Mouse (Mus musculus): ENCODE results near the gene Pkn1. TPM values are rescaled to one million over a fixed set of nuclear protein-coding genes. Genes with fewer than 3 reads are reported as not detected.
A peak's percentile ranks its signal among the peaks of the same experiment; 100 is the strongest.

Pkn1 gene
- polyA plus RNA-seq, 1 experiment, result 13.3 TPM

DNA sequence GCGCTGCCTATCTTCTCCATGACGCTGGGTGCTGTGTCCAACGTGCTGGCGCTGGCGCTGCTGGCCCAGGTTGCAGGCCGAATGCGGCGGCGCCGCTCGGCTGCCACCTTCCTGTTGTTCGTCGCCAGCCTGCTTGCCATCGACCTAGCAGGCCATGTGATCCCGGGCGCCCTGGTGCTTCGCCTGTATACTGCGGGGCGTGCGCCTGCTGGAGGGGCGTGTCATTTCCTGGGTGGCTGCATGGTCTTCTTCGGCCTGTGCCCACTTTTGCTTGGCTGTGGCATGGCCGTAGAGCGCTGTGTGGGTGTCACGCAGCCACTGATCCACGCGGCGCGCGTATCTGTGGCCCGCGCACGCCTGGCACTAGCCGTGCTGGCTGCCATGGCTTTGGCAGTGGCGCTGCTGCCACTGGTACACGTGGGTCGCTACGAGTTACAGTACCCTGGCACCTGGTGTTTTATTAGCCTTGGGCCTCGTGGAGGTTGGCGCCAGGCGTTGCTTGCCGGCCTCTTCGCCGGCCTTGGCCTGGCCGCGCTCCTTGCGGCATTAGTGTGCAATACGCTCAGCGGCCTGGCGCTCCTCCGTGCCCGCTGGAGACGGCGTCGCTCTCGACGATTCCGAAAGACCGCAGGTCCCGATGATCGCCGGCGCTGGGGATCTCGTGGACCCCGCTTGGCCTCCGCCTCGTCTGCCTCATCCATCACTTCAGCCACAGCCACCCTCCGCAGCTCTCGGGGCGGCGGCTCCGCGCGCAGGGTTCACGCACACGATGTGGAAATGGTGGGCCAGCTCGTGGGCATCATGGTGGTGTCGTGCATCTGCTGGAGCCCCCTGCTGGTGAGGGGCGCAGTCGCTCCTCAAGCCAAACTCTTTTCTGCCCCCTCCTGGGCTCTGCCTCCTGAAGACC lies 30.7 kb downstream of the Pkn1 start:
- TF ChIP-seq CTCF (IDR thresholded peaks at IDR 0.05; ENCODE audit: control insufficient read depth, insufficient read depth, insufficient replicate concordance, low read depth, low read length) (peak; percentile 56; the same call in 1 of the 2 replicates), POLR2A (IDR thresholded peaks at IDR 0.05; ENCODE audit: control insufficient read depth, low read depth, low read length) (no peak)
- Histone ChIP-seq H3K27me3 (ENCODE audit: control insufficient read depth, insufficient read depth, low read length) (no peaks in the 10 kb centered on the region), H3K4me3 (ENCODE audit: control insufficient read depth, low read depth, low read length) (peak overlapping the region; percentile 59), H3K4me1 (ENCODE audit: control insufficient read depth, insufficient read depth, low read length) (peaks cover 20% of the 10 kb centered on the region), H3K36me3 (ENCODE audit: control insufficient read depth, insufficient read depth, low read length) (no peaks in the 10 kb centered on the region), H3K27ac (ENCODE audit: control insufficient read depth, insufficient read depth, low read depth, low read length) (no peak overlapping the region)

DNA sequence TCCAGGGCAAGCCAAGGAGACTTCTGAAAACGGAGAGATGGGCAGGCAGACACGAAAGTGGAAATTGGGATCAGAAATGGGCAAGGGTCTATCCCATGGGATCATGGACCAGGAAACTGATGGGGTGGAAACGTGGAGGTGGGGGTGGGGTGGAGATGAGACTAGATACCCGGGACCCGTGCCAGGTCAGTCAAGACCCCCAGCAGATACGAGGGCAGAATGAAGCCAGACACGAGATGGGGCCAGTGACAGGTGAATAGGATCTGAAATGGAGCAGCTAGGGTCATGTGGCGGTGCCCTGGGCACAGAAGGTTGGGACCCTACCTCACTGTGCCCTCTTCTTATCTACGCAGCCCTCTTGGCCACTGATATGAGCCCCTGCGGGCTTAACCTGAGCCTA lies 31.5 kb downstream of the Pkn1 start:
- H3K27ac ChIP-seq (ENCODE audit: control insufficient read depth, insufficient read depth, low read depth, low read length), result no peak overlapping the region
- TF ChIP-seq CTCF (IDR thresholded peaks at IDR 0.05; ENCODE audit: control insufficient read depth, insufficient read depth, insufficient replicate concordance, low read depth, low read length) (no peak), POLR2A (IDR thresholded peaks at IDR 0.05; ENCODE audit: control insufficient read depth, low read depth, low read length) (no peak)
- no peak overlapping the region for H3K4me3 ChIP-seq (ENCODE audit: control insufficient read depth, low read depth, low read length)
- H3K4me1 ChIP-seq (ENCODE audit: control insufficient read depth, insufficient read depth, low read length), result peaks cover 20% of the 10 kb centered on the region
- no peaks in the 10 kb centered on the region for H3K27me3 ChIP-seq (ENCODE audit: control insufficient read depth, insufficient read depth, low read length)
- no peaks in the 10 kb centered on the region for H3K36me3 ChIP-seq (ENCODE audit: control insufficient read depth, insufficient read depth, low read length)

DNA sequence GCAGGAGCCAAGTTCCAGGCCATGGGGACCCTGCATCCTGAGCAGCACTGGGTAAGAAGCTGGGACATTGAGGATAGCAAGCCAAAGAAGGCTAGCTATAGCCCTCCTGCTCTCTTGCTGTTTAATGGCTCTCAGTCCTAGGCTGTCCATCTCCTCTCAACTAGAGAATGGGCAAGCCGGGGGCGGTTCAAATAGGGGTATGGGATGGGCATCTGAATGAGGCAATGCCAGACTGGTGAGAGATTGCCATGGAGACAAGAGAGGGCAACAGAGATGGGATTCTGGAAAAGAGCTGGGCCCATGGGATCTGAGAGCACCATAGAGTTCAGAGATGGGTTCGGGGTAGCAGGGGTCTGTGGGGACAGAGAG lies 32.1 kb downstream of the Pkn1 start:
- Histone ChIP-seq H3K27ac (ENCODE audit: control insufficient read depth, insufficient read depth, low read depth, low read length) (no peak overlapping the region), H3K36me3 (ENCODE audit: control insufficient read depth, insufficient read depth, low read length) (no peaks in the 10 kb centered on the region)

DNA sequence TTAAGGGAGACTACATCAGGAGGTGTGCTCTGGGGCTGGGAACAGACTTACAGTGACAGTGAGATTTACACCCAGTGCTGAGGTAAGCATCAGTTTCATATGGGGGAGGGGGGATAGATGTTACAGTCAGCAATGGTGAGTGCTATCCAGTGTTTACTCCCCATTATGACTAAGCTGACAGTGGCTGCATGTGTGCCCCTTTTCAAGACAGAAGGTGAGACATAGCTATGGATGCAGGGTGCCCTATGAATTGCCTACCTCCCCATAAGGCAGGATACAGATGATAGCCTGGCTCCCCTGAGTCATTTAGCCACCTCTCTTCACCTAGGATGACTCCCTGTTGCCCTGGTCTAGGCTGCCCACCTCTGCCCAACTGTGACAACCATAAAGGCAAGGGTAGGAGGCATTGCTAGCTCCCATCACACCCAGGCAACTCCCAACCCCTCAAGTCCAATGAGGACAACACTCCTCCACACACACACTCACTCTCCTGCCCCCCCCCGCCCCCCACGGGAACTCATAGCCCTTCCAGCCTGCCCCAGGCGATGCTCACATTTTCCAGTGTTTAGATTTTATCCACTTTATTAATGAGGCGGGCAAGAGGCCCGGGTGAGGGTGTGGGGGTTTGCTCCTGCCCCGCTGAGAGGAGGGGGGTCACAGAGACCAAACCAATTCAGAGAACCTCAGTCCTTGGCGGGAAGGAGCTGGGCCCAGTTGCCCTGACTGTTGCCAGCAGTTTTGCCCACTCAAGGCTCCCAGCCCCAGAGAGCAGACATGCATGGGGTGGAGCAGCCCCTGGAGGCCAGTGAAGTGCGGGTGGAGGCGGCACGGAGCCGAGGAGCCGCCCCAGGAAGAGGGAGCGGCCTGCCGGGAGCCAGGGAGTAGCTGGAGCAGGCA lies 32.8 kb downstream of the Pkn1 start, which contains the start of gene Ptger1:
Gene Ptger1 (plus strand): TSS at position 710 of the 897 bp plus-strand sequence.
- H3K4me3 ChIP-seq (ENCODE audit: control insufficient read depth, low read depth, low read length), result no peak within 1 kb of the TSS
- H3K4me1 ChIP-seq (ENCODE audit: control insufficient read depth, insufficient read depth, low read length), result peaks cover 28% of the 10 kb centered on the region
- TF ChIP-seq CTCF (IDR thresholded peaks at IDR 0.05; ENCODE audit: control insufficient read depth, insufficient read depth, insufficient replicate concordance, low read depth, low read length) (no peak), POLR2A (IDR thresholded peaks at IDR 0.05; ENCODE audit: control insufficient read depth, low read depth, low read length) (no peak)
- no peaks in the 10 kb centered on the region for H3K27me3 ChIP-seq (ENCODE audit: control insufficient read depth, insufficient read depth, low read length)
- H3K36me3 ChIP-seq (ENCODE audit: control insufficient read depth, insufficient read depth, low read length), result no peaks in the 10 kb centered on the region
- no peak within 1 kb of the TSS for H3K27ac ChIP-seq (ENCODE audit: control insufficient read depth, insufficient read depth, low read depth, low read length)

More for the DNA sequence above, 32.1 kb downstream of the Pkn1 start:
- Histone ChIP-seq H3K27me3 (ENCODE audit: control insufficient read depth, insufficient read depth, low read length) (no peaks in the 10 kb centered on the region), H3K4me3 (ENCODE audit: control insufficient read depth, low read depth, low read length) (no peak overlapping the region), H3K4me1 (ENCODE audit: control insufficient read depth, insufficient read depth, low read length) (peaks cover 26% of the 10 kb centered on the region)
- TF ChIP-seq CTCF (IDR thresholded peaks at IDR 0.05; ENCODE audit: control insufficient read depth, insufficient read depth, insufficient replicate concordance, low read depth, low read length) (no peak), POLR2A (IDR thresholded peaks at IDR 0.05; ENCODE audit: control insufficient read depth, low read depth, low read length) (no peak)

DNA sequence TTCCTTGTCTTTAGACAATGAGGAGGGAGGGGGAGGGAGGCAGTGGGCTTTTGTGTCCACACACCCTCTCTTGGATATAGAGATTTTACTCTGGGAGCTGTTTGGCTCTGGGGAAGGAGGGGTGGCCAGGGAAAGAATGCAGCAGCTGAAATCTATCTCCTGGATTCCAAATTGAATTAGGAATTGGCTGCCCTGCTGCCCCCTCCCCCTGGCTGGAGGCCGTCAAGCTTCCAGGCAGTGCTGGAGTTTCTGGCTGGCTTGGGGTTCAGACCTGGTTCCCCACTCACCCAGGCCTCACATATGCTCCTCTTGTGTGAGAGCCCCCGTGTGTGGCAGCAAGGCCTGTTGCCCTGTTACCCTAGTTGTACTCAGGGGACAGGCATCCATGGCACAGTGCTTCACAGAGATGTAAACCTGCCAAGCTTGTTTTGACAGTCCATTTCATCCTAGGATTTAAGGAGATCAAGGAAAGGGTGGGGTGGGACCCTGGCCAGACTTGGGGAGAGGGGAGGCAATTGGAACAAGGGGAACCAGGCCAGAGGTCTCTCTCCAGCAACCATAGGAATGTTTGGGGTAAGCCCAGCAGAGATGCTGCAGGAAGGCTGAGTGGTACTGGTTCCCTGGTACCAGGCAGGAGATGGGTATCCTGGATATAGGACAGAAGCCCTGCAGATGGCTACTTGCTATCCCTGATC lies 33.9 kb downstream of the Pkn1 start:
- Histone ChIP-seq H3K4me1 (ENCODE audit: control insufficient read depth, insufficient read depth, low read length) (peaks cover 30% of the 10 kb centered on the region), H3K4me3 (ENCODE audit: control insufficient read depth, low read depth, low read length) (no peak overlapping the region), H3K27ac (ENCODE audit: control insufficient read depth, insufficient read depth, low read depth, low read length) (no peak overlapping the region), H3K27me3 (ENCODE audit: control insufficient read depth, insufficient read depth, low read length) (no peaks in the 10 kb centered on the region), H3K36me3 (ENCODE audit: control insufficient read depth, insufficient read depth, low read length) (no peaks in the 10 kb centered on the region)
- TF ChIP-seq CTCF (IDR thresholded peaks at IDR 0.05; ENCODE audit: control insufficient read depth, insufficient read depth, insufficient replicate concordance, low read depth, low read length) (no peak), POLR2A (IDR thresholded peaks at IDR 0.05; ENCODE audit: control insufficient read depth, low read depth, low read length) (no peak)

DNA sequence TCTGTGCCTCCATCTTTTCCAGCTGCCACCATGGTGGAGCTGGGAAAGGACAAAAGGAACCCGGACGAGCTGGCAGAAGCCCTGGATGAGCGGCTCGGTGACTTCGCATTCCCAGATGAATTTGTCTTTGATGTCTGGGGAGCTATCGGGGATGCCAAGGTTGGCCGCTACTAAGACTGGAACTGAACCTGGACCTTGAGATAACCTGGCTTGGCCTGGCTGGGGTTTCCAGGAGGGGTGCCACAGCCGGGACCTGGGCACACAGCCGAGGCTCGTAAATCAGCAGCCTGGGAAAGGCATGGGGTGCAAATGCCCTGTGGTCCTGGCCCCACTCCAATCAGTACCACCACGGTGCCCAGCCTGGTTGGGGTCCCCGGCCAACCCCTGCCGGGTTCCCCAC lies 34.9 kb downstream of the Pkn1 start:
- Histone ChIP-seq H3K4me1 (ENCODE audit: control insufficient read depth, insufficient read depth, low read length) (peaks cover 28% of the 10 kb centered on the region), H3K27me3 (ENCODE audit: control insufficient read depth, insufficient read depth, low read length) (no peaks in the 10 kb centered on the region), H3K27ac (ENCODE audit: control insufficient read depth, insufficient read depth, low read depth, low read length) (no peak overlapping the region), H3K36me3 (ENCODE audit: control insufficient read depth, insufficient read depth, low read length) (no peaks in the 10 kb centered on the region), H3K4me3 (ENCODE audit: control insufficient read depth, low read depth, low read length) (no peak overlapping the region)
- TF ChIP-seq POLR2A (IDR thresholded peaks at IDR 0.05; ENCODE audit: control insufficient read depth, low read depth, low read length), result no peak
- TF ChIP-seq CTCF (IDR thresholded peaks at IDR 0.05; ENCODE audit: control insufficient read depth, insufficient read depth, insufficient replicate concordance, low read depth, low read length), result no peak

All from testis, adult 2 months (tissue).